Mouse (Mus musculus) embryonic fibroblast, embryonic 13.5 days (primary cell): Measurements from ENCODE around the gene C2cd5.

Experiments
- CTCF ChIP-seq: IDR thresholded peaks from 2 replicates; pipeline ENCODE4 v1.5.1; 2011; ENCODE audit warnings: mild to moderate bottlenecking, control low read depth, low read length, moderate library complexity, borderline replicate concordance; ENCODE audit not compliant: insufficient read depth
- POLR2A ChIP-seq: IDR thresholded peaks from 2 replicates; pipeline ENCODE4 v1.6.1; 2011; ENCODE audit warnings: low read depth, mild to moderate bottlenecking, control low read depth, low read length, moderate library complexity

DNA sequence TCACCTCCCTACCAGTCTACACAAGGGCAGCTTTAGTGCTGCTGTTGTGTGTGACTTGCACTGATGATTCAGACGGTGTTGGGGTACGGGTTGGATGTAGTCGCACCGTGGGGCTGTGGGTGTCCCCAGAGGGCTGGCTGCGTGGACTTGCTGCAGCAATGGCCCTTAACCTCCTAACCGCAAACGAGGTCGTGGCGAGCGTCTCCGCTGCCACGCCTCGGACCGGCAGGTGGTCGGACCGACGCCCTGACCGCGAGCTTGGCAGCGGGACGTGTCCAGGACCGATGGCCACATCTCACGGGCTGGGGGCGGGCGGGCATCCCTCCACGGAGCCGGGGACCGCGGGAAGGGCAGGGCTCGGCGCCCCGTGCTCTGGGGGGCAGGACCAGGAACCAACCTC is 660 bp downstream of the C2cd5 start:
- TF ChIP-seq CTCF: no peak
- TF ChIP-seq POLR2A: no peak
